Comparison of ENCODE assay signal across 8 mouse cellular contexts in genomic region chr2:71290107-71290775, GRCm38 (mm10).
DNase-seq lines count a peak whose midpoint lies in the region; ATAC-seq and TF ChIP-seq lines count a peak whose summit lies in the region.
"Had no signal": no experiment of that assay in that cellular context is flagged by ENCODE, and none has a peak within 500 bp of the region (broad histone marks: within the 10 kb centered on the region; RNA-seq: fewer than 3 reads in every experiment).

No protein-coding gene starts in this region.

- peak overlapping the region; percentile 61 for H3K27ac ChIP-seq in left cerebral cortex, adult 2 months
- H3K27ac ChIP-seq in forebrain, embryonic 12.5 days, result peak overlapping the region; percentile 38; the same call in 1 of the 2 replicates

- H3K4me3 ChIP-seq in left cerebral cortex, adult 2 months, result no peak overlapping the region
- no peak overlapping the region for H3K4me3 ChIP-seq in forebrain, embryonic 12.5 days (replicated peaks)
- H3K4me3 ChIP-seq: megakaryocyte, embryonic 14.5 days had no signal

- TF ChIP-seq CTCF in left cerebral cortex, adult 2 months (IDR thresholded peaks at IDR 0.05), result no peak

- H3K9ac ChIP-seq in forebrain, embryonic 12.5 days, result no peak overlapping the region

- no peaks in the 10 kb centered on the region for H3K9me3 ChIP-seq in forebrain, embryonic 12.5 days
- H3K9me3 ChIP-seq: megakaryocyte, embryonic 14.5 days had no signal

- H3K27me3 ChIP-seq in forebrain, embryonic 12.5 days, result no peaks in the 10 kb centered on the region
- H3K27me3 ChIP-seq: megakaryocyte, embryonic 14.5 days had no signal

- peak; percentile 26 to 41 for DNase-seq in left cerebral cortex, adult 2 months (ENCODE audit: extremely low spot score in 1 of 2, low spot score in 2 of 2)
- no peak for DNase-seq in left cerebral cortex, adult 11 months (ENCODE audit: low spot score)
- DNase-seq in layer of hippocampus, postnatal 36 days, result peak; percentile 53 to 57
- DNase-seq in telencephalon, adult 2 months (ENCODE audit: low read depth, low spot score), result peak; percentile 55
- no peak for DNase-seq in cerebellum, adult 11-12 months

- H3K36me3 ChIP-seq in forebrain, embryonic 12.5 days (replicated peaks), result peaks cover 2% of the 10 kb centered on the region; the same call in 1 of the 2 replicates

- WGBS in forebrain, embryonic 12.5 days, result 44% methylated on average over 6 of the region's 6 CpGs

- no peak overlapping the region for H3K4me2 ChIP-seq in forebrain, embryonic 12.5 days

- no peak for ATAC-seq in forebrain, embryonic 12.5 days (ENCODE audit: low FRiP score)
- ATAC-seq in CD4-positive, CD25-positive, alpha-beta regulatory T cell, adult 4 months, result no peak

- intact Hi-C loops in left cerebral cortex, adult 2 months (cut with DNase I), result no loop called here

- H3K4me1 ChIP-seq in forebrain, embryonic 12.5 days, result peaks cover 21% of the 10 kb centered on the region
- H3K4me1 ChIP-seq: megakaryocyte, embryonic 14.5 days had no signal

Comparison
In these comparisons a context has a peak if more than half of its experiments do, and no peak if none do; other contexts are left out.
1. DNase-seq: peak in left cerebral cortex, adult 2 months (2 of 2), layer of hippocampus, postnatal 36 days (2 of 2) and telencephalon, adult 2 months (single experiment); none in left cerebral cortex, adult 11 months (single experiment) and cerebellum, adult 11-12 months (single experiment).